Mouse (Mus musculus) erythroblast, adult 5-6 weeks (primary cell): ENCODE data around the gene Akt3. TPM values are rescaled to one million over a fixed set of nuclear protein-coding genes. Genes with fewer than 3 reads are reported as not detected.

ENCODE experiments used
- ATAC-seq: replicated peaks from 2 replicates; pipeline ENCODE4 v1.8.0; 2016; ENCODE audit warnings: moderate number of reproducible peaks, mild to moderate bottlenecking, moderate TSS enrichment, inconsistent platforms; ENCODE audit not compliant: poor library complexity, low FRiP score, severe bottlenecking
- total RNA-seq, 2 experiments: library from RNA; stranded (forward) in 1 of 2; stranded (reverse) in 1 of 2; fragments of 150-400 nt in 1 of 2; fragments of 200-764, 138-1000 nt in 1 of 2; gene quantifications; 2 replicates each; pipeline versions ENCODE4 v1.2.3 to v1.2.4; 2015 to 2017; ENCODE audit warnings: low replicate concordance in 2 of 2

Akt3 gene
- total RNA-seq, 2 experiments from 2014 or later, result 5.8 to 18.2 TPM

- no peak for ATAC-seq
These were observed 264.6 kb downstream of the Akt3 start for GRCm38 (mm10) chr1:176993141-176994010.

- ATAC-seq, result no peak
These were observed 265.5 kb downstream of the Akt3 start for GRCm38 (mm10) chr1:176992517-176992916.

- no peak for ATAC-seq
These were observed 266.5 kb downstream of the Akt3 start for GRCm38 (mm10) chr1:176991473-176991872.

GRCm38 (mm10) chr1:176986990-176987740 lies 270.8 kb downstream of the Akt3 start:
- ATAC-seq, result no peak

GRCm38 (mm10) chr1:176986275-176986674 lies 271.7 kb downstream of the Akt3 start:
- ATAC-seq, result no peak

- no peak for ATAC-seq
These were observed 272.3 kb downstream of the Akt3 start for GRCm38 (mm10) chr1:176985691-176986090.

GRCm38 (mm10) chr1:176982671-176983070 lies 275.3 kb downstream of the Akt3 start:
- ATAC-seq, result no peak

GRCm38 (mm10) chr1:176981511-176981910 lies 276.5 kb downstream of the Akt3 start:
- no peak for ATAC-seq

GRCm38 (mm10) chr1:176980801-176981400 lies 277.1 kb downstream of the Akt3 start:
- ATAC-seq, result no peak

- ATAC-seq, result no peak
These were observed 277.9 kb downstream of the Akt3 start for GRCm38 (mm10) chr1:176980140-176980539.

GRCm38 (mm10) chr1:176979235-176979634 lies 278.8 kb downstream of the Akt3 start:
- ATAC-seq, result no peak

GRCm38 (mm10) chr1:176973356-176974088 lies 284.5 kb downstream of the Akt3 start:
- no peak for ATAC-seq

GRCm38 (mm10) chr1:176971479-176971797 lies 286.6 kb downstream of the Akt3 start:
- no peak for ATAC-seq

- ATAC-seq, result no peak
These were observed 287.1 kb downstream of the Akt3 start for GRCm38 (mm10) chr1:176970635-176971478.

Other genes starting within 250 kb of the Akt3 start
- 10.7 and 13.8 TPM in 2 replicates for gene Zbtb18, start 184.1 kb upstream of the Akt3 start, total RNA-seq (2015; ENCODE audit: low replicate concordance)
- gene Zbtb18, start 184.1 kb upstream of the Akt3 start, total RNA-seq (2017; ENCODE audit: low replicate concordance), result 10.5 and 16.0 TPM in 2 replicates